Mouse (Mus musculus) v-Abl transformed pro-B cells (cell line): ENCODE data around the gene Onecut3.

Experiments
- in situ Hi-C, 2 experiments: fragments of 400-800 bp; cut with MboI; formaldehyde crosslinking; loops; one replicate each; pipeline ENCODE4 v1.15.1; 2025; ENCODE audit not compliant: unreplicated experiment in 2 of 2

Onecut3 gene

DNA sequence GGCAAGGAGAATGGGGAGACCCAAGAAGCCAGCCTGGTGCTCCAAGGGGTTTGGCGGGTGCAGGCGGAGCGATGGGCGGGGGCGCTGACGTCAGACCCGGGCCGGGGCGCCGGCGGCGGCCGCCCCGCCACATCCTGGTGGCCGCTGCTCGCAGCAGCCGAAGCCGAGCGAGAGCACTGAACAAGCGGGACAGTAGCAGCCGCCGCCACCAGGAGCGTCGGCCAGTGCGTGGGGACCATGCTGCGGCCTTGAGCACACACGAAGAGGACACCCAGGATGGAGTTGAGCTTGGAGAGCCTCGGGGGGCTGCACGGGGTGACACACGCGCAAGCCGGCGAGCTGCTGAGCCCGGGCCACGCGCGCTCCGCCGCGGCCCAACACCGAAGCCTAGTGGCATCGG lies at the start of gene Onecut3:
Gene Onecut3, plus strand, starts transcription at position 104 of the 400 bp plus-strand sequence.
- in situ Hi-C loops: no loop called here

GRCm38 (mm10) chr10:80445052-80445451 lies 49.6 kb upstream of the Onecut3 start:
- in situ Hi-C loops: loop anchor here (5.0 to 25.0 kb wide), 5 partner anchors 62 to 242 kb away; partner anchors contain the start of gene Mknk2 (in 1 of the 2)

- in situ Hi-C loops: loop anchor here (5.0 to 25.0 kb wide), 5 partner anchors 61 to 241 kb away; partner anchors contain the start of gene Mknk2 (in 1 of the 2)
These were observed 48.6 kb upstream of the Onecut3 start for GRCm38 (mm10) chr10:80445898-80446601.

GRCm38 (mm10) chr10:80450599-80450998 lies 44.0 kb upstream of the Onecut3 start:
- in situ Hi-C loops: no loop called here

- in situ Hi-C loops: no loop called here
These were observed 41.0 kb upstream of the Onecut3 start for GRCm38 (mm10) chr10:80453601-80454000.

DNA sequence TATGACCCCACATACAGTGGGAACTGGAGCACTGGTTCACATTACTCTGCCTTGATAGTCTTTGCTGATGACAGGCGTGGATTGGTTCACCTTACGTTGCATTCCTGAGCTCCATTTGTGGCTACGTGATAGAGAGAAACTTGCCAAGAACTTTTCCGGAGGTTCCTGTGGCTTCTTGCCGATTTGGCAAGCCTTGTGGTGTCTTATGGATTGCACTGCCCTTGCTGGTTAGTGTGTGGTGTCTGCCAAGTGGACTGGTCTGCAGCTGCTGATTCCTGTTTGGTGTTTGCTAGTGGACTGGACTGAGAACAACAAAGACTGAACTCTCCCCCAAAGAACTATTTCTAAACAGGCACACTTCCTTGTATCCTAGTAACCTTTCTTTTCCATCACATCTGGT lies 39.9 kb upstream of the Onecut3 start:
- in situ Hi-C loops: no loop called here

DNA sequence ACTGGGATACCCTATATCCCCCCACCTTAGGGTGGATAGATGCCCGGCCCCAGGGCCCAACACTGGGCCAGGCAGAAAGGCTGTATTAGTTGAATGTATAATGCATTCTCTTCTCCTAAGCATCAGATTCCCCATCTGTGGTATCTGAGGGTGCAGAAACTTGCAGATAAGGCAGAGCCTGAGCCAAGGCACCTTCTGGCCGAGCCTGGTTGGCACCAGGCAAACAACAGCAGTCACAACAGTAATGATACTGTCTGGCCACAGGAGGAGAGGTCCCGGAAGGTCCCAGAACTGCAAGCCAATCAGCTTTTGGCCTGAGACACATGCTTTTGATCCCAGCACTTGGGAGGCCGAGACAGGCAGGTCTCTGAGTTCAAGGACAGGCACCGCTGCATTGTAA lies 38.9 kb upstream of the Onecut3 start:
- in situ Hi-C loops: no loop called here

DNA sequence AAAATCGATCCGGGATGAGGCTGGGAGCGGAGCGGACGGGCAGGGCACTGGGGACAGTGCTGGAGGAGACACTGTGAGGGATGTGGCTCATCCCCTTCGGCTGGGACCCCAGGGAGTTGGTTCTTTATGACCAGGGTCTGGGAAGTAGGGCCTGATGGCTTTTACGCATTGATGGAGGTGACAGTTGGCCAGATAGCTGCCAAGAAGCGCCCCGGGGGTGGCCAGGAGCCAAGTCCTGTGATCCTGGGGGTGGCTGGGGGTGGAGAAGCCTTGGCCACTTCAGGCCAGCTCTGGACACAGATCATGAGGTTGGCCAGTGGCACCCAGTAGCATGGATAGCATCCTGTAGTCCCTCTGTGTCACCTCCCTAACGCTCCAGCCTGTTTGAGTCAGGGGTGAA lies 35.4 kb upstream of the Onecut3 start:
- in situ Hi-C loops: no loop called here

GRCm38 (mm10) chr10:80459671-80460070 lies 35.0 kb upstream of the Onecut3 start:
- in situ Hi-C loops: no loop called here

- in situ Hi-C loops: no loop called here
These were observed 34.3 kb upstream of the Onecut3 start for GRCm38 (mm10) chr10:80460324-80460723.

DNA sequence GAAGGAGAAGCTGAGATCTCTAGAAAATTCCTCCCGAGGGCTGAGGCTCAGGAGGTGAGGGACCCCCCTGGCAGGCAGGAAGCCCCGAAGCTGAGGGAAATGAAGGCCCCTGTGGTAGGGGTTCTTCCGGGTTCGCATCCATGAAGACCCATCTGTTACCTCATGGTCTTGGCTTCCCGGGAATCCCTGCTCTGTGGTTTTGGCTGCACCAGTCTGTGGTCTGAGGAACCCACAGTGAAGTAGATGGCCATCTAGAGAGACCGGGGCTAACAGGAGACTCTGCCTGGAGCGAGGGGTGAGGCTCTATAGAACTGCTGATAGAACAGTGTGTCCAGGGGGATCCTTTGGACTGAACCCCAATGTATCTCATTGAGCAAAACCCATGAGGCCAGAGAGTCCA lies 33.3 kb upstream of the Onecut3 start:
- in situ Hi-C loops: no loop called here

GRCm38 (mm10) chr10:80464381-80465035 lies 30.1 kb upstream of the Onecut3 start:
- in situ Hi-C loops: no loop called here

DNA sequence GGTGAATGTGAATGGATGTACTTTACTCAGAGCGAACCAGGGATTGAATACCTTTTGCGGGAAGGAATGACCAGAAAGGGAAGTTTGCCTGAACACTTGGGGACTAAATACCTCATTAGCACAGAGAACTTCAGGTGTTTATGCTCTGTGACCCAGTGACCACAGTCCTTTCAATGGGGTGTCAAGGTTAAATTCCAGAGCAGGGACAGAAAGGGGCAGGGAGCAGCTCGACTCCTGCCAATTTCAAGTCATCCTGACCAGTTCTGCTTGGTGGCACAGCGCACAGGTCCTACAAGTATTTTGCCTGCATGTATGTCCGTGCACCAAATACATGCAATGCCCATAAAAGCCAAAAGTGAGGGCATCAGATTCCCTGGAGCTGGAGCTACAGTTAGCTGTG lies 29.6 kb upstream of the Onecut3 start:
- in situ Hi-C loops: no loop called here

DNA sequence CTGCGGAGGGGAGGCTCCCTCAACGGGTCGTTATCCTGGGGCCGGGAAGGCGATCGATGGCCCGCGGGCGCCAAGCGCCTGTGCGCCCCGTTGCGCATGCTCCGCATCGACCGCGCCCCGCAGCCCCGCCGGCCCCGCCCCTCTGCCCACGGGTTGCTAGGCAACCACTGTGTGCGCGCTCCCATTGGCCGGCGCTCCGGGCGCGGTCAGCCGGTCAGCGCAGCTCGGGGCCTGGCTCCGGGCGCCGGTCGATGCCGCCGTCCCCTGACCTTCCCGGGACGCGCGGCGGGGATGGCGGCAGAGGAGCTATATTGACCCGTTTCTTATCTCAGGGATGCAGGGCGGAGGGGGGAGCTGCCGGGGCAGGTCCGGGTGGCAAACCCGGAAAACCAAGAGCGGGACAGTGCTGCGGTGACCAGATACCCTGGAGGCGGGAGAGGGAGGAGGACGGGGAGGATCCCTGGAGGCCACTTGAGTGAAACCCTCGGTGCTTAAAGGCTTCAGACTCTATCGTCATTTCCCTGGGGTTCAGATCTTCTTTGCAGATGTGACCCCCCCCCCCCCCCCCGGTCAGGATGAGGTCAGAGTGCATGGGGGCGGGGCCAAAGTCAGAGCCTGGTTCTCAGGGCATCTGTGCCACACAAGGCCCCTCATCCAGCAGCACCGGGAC lies 19.2 kb upstream of the Onecut3 start:
- in situ Hi-C loops: no loop called here

GRCm38 (mm10) chr10:80478531-80478930 lies 16.1 kb upstream of the Onecut3 start:
- in situ Hi-C loops: no loop called here

- in situ Hi-C loops: no loop called here
These were observed 13.6 kb upstream of the Onecut3 start for GRCm38 (mm10) chr10:80481002-80481401.

DNA sequence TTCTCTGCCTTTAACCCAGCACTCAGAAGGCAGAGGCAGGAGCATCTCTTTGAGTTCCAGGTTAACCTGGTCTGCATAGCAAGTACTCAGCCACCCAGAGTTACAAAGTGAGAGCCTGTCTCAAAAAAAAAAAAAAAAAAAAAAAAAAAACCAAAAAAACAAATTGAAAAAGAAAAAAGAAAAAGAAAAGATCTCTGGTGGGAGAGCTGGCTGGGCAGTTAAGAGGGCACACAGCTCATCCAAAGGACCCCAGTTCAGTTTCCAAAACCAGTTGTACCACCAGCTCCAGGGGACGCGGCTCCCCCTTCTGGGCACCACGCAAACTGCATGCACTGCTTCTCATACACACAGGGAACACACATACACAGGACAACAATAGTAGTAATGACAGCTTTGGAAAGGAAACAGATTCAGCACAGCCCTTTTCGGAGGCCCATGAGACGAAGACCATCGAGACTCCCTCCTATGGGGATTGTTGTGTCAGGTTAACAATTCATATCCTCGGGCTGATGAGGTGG lies 7.7 kb upstream of the Onecut3 start:
- in situ Hi-C loops: no loop called here

- in situ Hi-C loops: no loop called here
These were observed 4.6 kb upstream of the Onecut3 start for GRCm38 (mm10) chr10:80490051-80490450.

GRCm38 (mm10) chr10:80495901-80496300 lies 1.3 kb downstream of the Onecut3 start:
- in situ Hi-C loops: no loop called here

DNA sequence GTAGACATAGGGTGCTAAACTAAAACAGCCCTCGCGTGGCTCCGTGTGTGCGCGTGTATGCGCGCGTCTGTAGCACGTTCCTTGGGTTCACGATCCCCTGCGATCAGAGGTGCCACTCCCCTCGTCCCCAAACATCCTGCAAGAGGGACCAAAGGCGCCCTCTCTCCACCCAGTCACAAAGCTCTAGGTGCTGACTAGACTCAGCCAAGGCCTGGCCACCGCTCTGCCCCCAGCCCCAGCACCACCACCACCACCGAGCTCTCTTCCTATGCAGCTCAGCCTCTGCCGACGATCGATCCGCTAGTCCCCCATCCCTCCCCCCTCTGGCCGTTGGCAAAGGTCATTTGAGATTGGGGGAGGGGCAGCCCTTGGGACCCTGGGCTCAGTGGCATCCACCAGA lies 1.8 kb downstream of the Onecut3 start:
- in situ Hi-C loops: no loop called here

DNA sequence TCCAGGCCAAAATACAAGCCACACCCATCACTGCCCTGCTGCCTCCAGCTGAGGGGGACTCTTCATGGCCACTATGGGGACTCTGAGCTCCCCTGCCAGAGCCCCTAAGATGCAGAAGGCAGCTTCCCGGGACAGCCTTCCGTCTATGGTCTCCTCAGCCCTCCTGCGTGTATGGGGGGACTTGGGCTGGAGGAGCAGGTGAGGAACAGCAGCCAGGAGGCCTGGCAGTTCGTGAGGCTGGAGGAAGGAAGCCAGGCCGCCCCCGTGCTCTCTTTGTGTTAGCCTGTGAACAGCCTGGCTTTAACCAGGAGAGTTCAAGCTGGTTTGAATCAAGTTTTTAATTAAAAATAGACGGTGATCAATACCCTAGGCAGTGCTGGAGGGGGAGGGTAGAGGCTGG lies 7.7 kb downstream of the Onecut3 start:
- in situ Hi-C loops: loop anchor here (25.0 kb wide), 1 partner anchor 315 kb away; the partner anchor contains the start of gene Efna2 (in 2 of the 2)
